Mouse (Mus musculus) thymus, adult 2 months (tissue): ENCODE results near the gene Kcnf1. TPM values are rescaled to one million over a fixed set of nuclear protein-coding genes. Genes with fewer than 3 reads are reported as not detected.
"Not testable (repeated sequence)": the region's sequence is repeated elsewhere in the genome, so short reads cannot be mapped to it uniquely, and the experiment has no call there.

Source experiments
- DNase-seq: peaks from one replicate; pipeline ENCODE4 v3.0.0; 2021
- H3K27ac ChIP-seq: fragments of 200-500 bp; 2 replicates; pipeline ENCODE4 v1.5.1; 2012; ENCODE audit warnings: low read length, control low read depth; ENCODE audit not compliant: control insufficient read depth, insufficient read depth
- H3K27me3 ChIP-seq: fragments of 200-500 bp; 2 replicates; pipeline ENCODE4 v1.6.1; 2012; ENCODE audit warnings: mild to moderate bottlenecking, low read length, moderate library complexity, mixed read lengths; ENCODE audit not compliant: control insufficient read depth, insufficient read depth
- H3K36me3 ChIP-seq: fragments of 200-500 bp; 2 replicates; pipeline ENCODE4 v1.6.1; 2012; ENCODE audit warnings: mild to moderate bottlenecking, low read length, moderate library complexity; ENCODE audit not compliant: control insufficient read depth, insufficient read depth
- H3K4me1 ChIP-seq: fragments of 200-500 bp; replicated peaks from 2 replicates; pipeline ENCODE4 v1.6.1; 2012; ENCODE audit warnings: low read length; ENCODE audit not compliant: control insufficient read depth, insufficient read depth
- H3K4me3 ChIP-seq: fragments of 200-500 bp; 2 replicates; pipeline ENCODE4 v1.5.1; 2012; ENCODE audit warnings: mild to moderate bottlenecking, low read length, control low read depth, moderate library complexity; ENCODE audit not compliant: control insufficient read depth, insufficient read depth
- CTCF ChIP-seq: fragments of 200-500 bp; IDR thresholded peaks from 2 replicates; pipeline ENCODE4 v1.5.1; 2012; ENCODE audit warnings: mild to moderate bottlenecking, control low read depth, low read length, moderate library complexity, borderline replicate concordance; ENCODE audit not compliant: control insufficient read depth, poor library complexity, insufficient read depth; ENCODE audit errors: extremely low read depth
- POLR2A ChIP-seq: fragments of 200-500 bp; IDR thresholded peaks from 2 replicates; pipeline ENCODE4 v1.6.1; 2012; ENCODE audit warnings: mild to moderate bottlenecking, low read length, control low read depth, moderate library complexity; ENCODE audit not compliant: control insufficient read depth, poor library complexity, insufficient read depth; ENCODE audit errors: extremely low read depth
- WGBS: fragments of 180-500 bp; shearing (Covaris S2); methylation state at CpG from one replicate; pipeline ENCODE4 v1.1.7; 2018; 5-methylcytosine and 5-hydroxymethylcytosine counted together
- polyA plus RNA-seq: library from polyadenylated mRNA; depleted of rRNA; stranded (reverse); fragments of >200 nt; gene quantifications from 2 replicates; pipeline ENCODE4 v1.2.3, GENCODE M21; 2012; rRNA removed

Gene Kcnf1
- polyA plus RNA-seq, 1 experiment: 0.75 TPM

GRCm38 (mm10) chr12:17148920-17149319 lies 27.8 kb downstream of the Kcnf1 start:
- no peak for TF ChIP-seq CTCF
- TF ChIP-seq POLR2A: no peak
- no peak for DNase-seq
- Histone ChIP-seq H3K4me3 (no peak overlapping the region), H3K36me3 (no peaks in the 10 kb centered on the region), H3K4me1 (no peaks in the 10 kb centered on the region), H3K27ac (no peak overlapping the region), H3K27me3 (no peaks in the 10 kb centered on the region)
- 85% methylated on average over 10 of the region's 10 CpGs for WGBS

DNA sequence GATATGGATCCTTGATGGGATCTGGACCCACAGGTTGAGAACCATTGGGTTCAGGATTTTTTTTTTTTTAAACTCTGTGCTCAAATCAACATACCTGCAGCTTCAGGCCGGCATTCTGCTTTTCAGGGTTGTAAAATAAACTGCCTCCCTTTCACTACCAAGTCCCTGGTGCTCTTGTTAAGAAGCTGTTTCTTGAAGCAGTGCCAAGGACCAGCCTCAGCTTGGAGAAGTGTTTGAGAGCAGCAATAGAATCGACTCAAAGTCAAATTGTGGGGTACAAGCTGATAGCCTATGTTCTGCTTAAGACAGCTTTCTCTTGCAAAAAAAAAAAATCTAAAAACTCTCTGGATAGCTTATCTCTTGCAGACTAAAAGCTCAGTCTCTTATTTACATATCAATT lies 34.9 kb downstream of the Kcnf1 start:
- Histone ChIP-seq H3K4me3 (no peak overlapping the region), H3K27me3 (no peaks in the 10 kb centered on the region), H3K27ac (no peak overlapping the region), H3K36me3 (no peaks in the 10 kb centered on the region), H3K4me1 (no peaks in the 10 kb centered on the region)
- no peak for DNase-seq
- TF ChIP-seq POLR2A (no peak), CTCF (no peak)
- WGBS: 37% methylated on average over 2 of the region's 2 CpGs

GRCm38 (mm10) chr12:17140436-17140835 lies 36.3 kb downstream of the Kcnf1 start:
- Histone ChIP-seq H3K36me3 (no peaks in the 10 kb centered on the region), H3K27me3 (no peaks in the 10 kb centered on the region), H3K27ac (no peak overlapping the region), H3K4me3 (no peak overlapping the region), H3K4me1 (no peaks in the 10 kb centered on the region)
- TF ChIP-seq POLR2A (no peak), CTCF (no peak)
- WGBS: 85% methylated on average over 3 of the region's 3 CpGs
- no peak for DNase-seq

DNA sequence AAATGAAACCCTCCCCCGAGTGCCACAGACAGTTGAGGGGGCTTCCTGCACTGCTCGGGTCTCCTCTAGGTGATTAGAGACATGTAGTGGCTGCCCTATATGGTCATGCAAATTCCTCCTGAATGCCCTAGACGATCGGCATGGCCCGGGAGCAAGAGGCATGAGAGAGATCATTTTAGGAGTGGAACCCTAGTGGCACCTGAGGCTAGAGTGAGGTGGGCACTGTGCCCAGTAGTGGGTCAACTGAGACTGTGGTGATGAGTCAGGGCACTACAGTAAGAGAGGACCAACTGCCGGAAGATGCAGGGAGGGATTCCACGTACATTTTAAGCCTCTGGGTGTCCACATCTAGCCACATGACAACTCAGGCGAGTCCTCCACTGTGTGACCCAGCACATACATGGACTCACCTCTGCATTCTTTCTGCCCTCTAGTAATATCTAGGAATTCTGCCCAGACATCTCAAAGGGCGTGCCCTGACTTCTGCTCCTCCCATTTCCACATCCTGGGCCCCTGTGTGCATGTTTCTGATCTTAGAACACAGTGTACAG lies 42.1 kb downstream of the Kcnf1 start:
- Histone ChIP-seq H3K4me1 (no peaks in the 10 kb centered on the region), H3K27ac (no peak overlapping the region), H3K36me3 (no peaks in the 10 kb centered on the region), H3K27me3 (no peaks in the 10 kb centered on the region), H3K4me3 (no peak overlapping the region)
- no peak for TF ChIP-seq POLR2A
- TF ChIP-seq CTCF: no peak
- no peak for DNase-seq
- WGBS: 76% methylated on average over 9 of the region's 9 CpGs

- Histone ChIP-seq H3K4me1 (no peaks in the 10 kb centered on the region), H3K4me3 (no peak overlapping the region), H3K27me3 (no peaks in the 10 kb centered on the region), H3K36me3 (no peaks in the 10 kb centered on the region), H3K27ac (no peak overlapping the region)
- 83% methylated on average over 8 of the region's 8 CpGs for WGBS
- no peak for TF ChIP-seq POLR2A
- no peak for TF ChIP-seq CTCF
- no peak for DNase-seq
Measured at GRCm38 (mm10) chr12:17132243-17132642, 44.4 kb downstream of the Kcnf1 start.

- TF ChIP-seq CTCF (no peak), POLR2A (no peak)
- no peak overlapping the region for H3K4me3 ChIP-seq
- H3K27me3 ChIP-seq: no peaks in the 10 kb centered on the region
- H3K36me3 ChIP-seq: no peaks in the 10 kb centered on the region
- WGBS: 90% methylated on average over 10 of the region's 10 CpGs
- H3K27ac ChIP-seq: no peak overlapping the region
- no peaks in the 10 kb centered on the region for H3K4me1 ChIP-seq
- DNase-seq: no peak
Measured at GRCm38 (mm10) chr12:17131563-17131962, 45.1 kb downstream of the Kcnf1 start.

GRCm38 (mm10) chr12:17122881-17123280 lies 53.8 kb downstream of the Kcnf1 start:
- peak; percentile 3 for DNase-seq
- H3K27me3 ChIP-seq, H3K36me3 ChIP-seq, H3K4me1 ChIP-seq, H3K4me3 ChIP-seq, H3K27ac ChIP-seq: not testable (repeated sequence)
- 98% methylated on average over 11 of the region's 12 CpGs for WGBS

Other genes with a start within 250 kb of the Kcnf1 start
- gene Pqlc3, start 176.5 kb downstream of the Kcnf1 start, polyA plus RNA-seq: 89.0 and 114 TPM in 2 replicates
- gene 2410004P03Rik, start 165.2 kb downstream of the Kcnf1 start, polyA plus RNA-seq: 1.1 TPM in 2 replicates
- gene Pdia6, start 89.7 kb upstream of the Kcnf1 start, polyA plus RNA-seq: 46.6 and 49.2 TPM in 2 replicates
- gene Atp6v1c2, start 152.5 kb upstream of the Kcnf1 start, polyA plus RNA-seq: 0.29 and 0.71 TPM in 2 replicates
- gene Nol10, start 171.6 kb upstream of the Kcnf1 start, polyA plus RNA-seq: 6.2 and 6.3 TPM in 2 replicates